Mouse (Mus musculus) kidney, embryonic 14.5 days (tissue): ENCODE measurements around the gene Gpr35. TPM values are rescaled to one million over a fixed set of nuclear protein-coding genes. Genes with fewer than 3 reads are reported as not detected.
"Not testable (repeated sequence)": the region's sequence is repeated elsewhere in the genome, so short reads cannot be mapped to it uniquely, and the experiment has no call there.

Experiments used
- ATAC-seq: fragments of 200-750 bp; cut with Nextera tagmentation; 2 replicates; pipeline ENCODE4 v1.8.0; 2017; ENCODE audit warnings: moderate number of reproducible peaks, mild to moderate bottlenecking, moderate TSS enrichment, moderate library complexity; ENCODE audit not compliant: low FRiP score, low TSS enrichment
- H3K27ac ChIP-seq: fragments of 300-500 bp; sonication (generic); 2 replicates; pipeline ENCODE4 v1.5.1; 2014; ENCODE audit warnings: low read depth, mild to moderate bottlenecking, low read length, moderate library complexity, mixed read lengths
- H3K27me3 ChIP-seq: fragments of 300-500 bp; sonication (generic); 2 replicates; pipeline ENCODE4 v1.6.1; 2014; ENCODE audit warnings: mild to moderate bottlenecking, low read length; ENCODE audit not compliant: control insufficient read depth, insufficient read depth
- H3K36me3 ChIP-seq: fragments of 300-500 bp; sonication (generic); 2 replicates; pipeline ENCODE4 v1.6.1; 2014; ENCODE audit warnings: low read length, mixed read lengths; ENCODE audit not compliant: control insufficient read depth, insufficient read depth
- H3K4me1 ChIP-seq: fragments of 300-500 bp; sonication (generic); 2 replicates; pipeline ENCODE4 v1.6.1; 2014; ENCODE audit warnings: low read length, mixed read lengths; ENCODE audit not compliant: control insufficient read depth, insufficient read depth
- H3K4me2 ChIP-seq: fragments of 300-500 bp; sonication (generic); replicated peaks from 2 replicates; pipeline ENCODE4 v1.6.1; 2014; ENCODE audit warnings: low read depth, mild to moderate bottlenecking, low read length
- H3K4me3 ChIP-seq: fragments of 300-500 bp; sonication (generic); 2 replicates; pipeline ENCODE4 v1.5.1; 2014; ENCODE audit warnings: mild to moderate bottlenecking, low read length
- H3K9ac ChIP-seq: fragments of 300-500 bp; sonication (generic); 2 replicates; pipeline ENCODE4 v1.6.1; 2014; ENCODE audit warnings: low read depth, mild to moderate bottlenecking, low read length, moderate library complexity
- H3K9me3 ChIP-seq: fragments of 300-500 bp; sonication (generic); 2 replicates; pipeline ENCODE4 v1.6.1; 2016; ENCODE audit warnings: low read length; ENCODE audit not compliant: control insufficient read depth
- whole genome bisulfite sequencing: fragments of 180-500 bp; shearing (Covaris S2); extraction: QIAGEN DNeasy Blood & Tissue Kit; methylation state at CpG from one replicate; pipeline ENCODE4 v1.1.7; 2014; 5-methylcytosine and 5-hydroxymethylcytosine counted together
- polyA plus RNA-seq: library from polyadenylated mRNA; unstranded; fragments of >200 nt; fragmentation: Nextera tagmentation; extraction: Ambion mirVana; gene quantifications from 2 replicates; pipeline ENCODE4 v1.2.1, GENCODE M21; 2014

The Gpr35 gene
- polyA plus RNA-seq, 1 experiment from 2014 or later = 0.45 TPM

DNA sequence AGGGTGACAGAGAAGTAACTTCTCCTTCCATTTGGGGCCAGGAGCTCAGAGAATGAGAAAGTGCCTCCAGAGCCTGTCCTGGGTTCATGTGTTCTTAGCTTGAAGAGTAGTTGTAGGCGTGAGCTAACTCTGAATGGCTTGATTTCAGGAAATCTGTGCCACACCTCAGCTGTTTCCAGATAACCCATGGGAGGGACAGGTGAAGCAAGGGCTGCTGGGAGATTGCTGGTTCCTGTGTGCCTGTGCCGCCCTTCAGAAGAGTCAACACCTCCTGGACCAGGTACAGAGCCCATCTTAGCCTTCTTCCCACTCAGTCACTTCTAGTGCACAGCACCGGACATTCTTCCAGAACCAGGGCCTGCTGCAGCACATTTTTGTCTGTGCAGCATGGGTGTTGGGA, 12.9 kb upstream of the Gpr35 start:
- H3K4me3 ChIP-seq = no peak overlapping the region
- H3K27me3 ChIP-seq = no peaks in the 10 kb centered on the region
- H3K36me3 ChIP-seq = peaks cover 45% of the 10 kb centered on the region
- WGBS = 92% methylated on average over 3 of the region's 3 CpGs
- ATAC-seq = no peak
- no peak overlapping the region for H3K4me2 ChIP-seq
- H3K27ac ChIP-seq = no peak overlapping the region
- H3K9me3 ChIP-seq = peaks cover 5% of the 10 kb centered on the region
- peaks cover 20% of the 10 kb centered on the region for H3K4me1 ChIP-seq
- no peak overlapping the region for H3K9ac ChIP-seq

DNA sequence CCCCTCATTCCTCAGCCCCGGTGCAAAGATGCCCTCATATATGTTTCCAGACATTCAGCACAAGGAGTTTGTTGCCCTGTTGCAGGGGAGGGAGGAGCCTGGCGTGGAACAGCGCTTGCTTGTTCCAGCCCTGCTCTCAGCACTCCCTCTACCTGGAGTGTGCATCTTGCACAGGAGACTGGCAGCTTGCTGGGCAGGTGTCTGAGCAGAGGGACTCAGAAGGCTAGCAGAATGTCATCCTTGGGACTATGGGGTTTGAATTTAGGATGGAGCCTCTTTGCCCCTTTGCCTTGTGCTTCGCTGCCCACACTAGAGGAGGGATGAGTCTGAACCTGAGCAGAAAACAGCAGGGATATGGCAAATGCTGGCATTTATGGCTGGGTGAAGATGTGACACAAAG, 10.9 kb upstream of the Gpr35 start:
- 93% methylated on average over 4 of the region's 4 CpGs for WGBS
- H3K4me2 ChIP-seq = no peak overlapping the region
- no peaks in the 10 kb centered on the region for H3K9me3 ChIP-seq
- no peak overlapping the region for H3K4me3 ChIP-seq
- ATAC-seq = no peak
- peaks cover 65% of the 10 kb centered on the region for H3K36me3 ChIP-seq
- H3K9ac ChIP-seq = no peak overlapping the region
- peaks cover 14% of the 10 kb centered on the region for H3K4me1 ChIP-seq
- H3K27me3 ChIP-seq = no peaks in the 10 kb centered on the region
- H3K27ac ChIP-seq = no peak overlapping the region

DNA sequence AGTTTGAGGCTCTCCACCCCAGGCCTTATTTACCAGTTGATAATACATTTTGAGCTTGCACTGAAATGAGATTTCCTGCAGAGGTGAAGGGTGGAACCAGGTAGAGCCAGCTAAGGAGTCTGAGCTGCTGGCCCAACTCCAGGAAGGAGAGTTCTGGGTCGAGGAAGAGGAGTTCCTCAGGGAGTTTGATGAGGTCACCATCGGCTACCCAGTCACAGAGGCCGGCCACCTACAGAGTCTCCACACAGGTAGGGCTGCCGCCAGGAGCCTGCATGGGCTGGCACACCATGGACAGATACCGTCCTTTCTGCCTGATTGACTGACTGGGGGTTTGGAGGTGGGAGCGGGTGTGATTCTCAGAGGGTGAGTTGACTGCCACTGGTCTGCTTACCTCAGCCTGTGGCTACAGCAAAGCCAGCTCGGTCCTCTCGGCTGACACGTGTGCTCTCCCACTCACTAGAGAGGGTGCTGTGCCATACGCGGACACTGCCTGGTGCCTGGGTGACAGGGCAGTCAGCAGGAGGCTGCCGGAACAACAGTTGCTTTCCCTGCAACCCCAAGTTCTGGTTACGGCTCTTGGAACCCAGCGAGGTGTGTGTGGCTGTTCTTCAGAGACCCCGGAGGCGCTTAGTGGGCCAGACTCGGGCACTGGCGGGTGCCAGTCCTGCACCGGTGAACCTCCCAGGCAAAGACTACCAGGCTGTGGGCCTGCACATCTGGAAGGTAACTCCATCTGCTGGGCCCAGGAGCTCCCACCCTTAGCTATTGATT, 7.3 kb upstream of the Gpr35 start:
- H3K4me1 ChIP-seq = no peaks in the 10 kb centered on the region
- no peak for ATAC-seq
- no peaks in the 10 kb centered on the region for H3K27me3 ChIP-seq
- 96% methylated on average over 19 of the region's 19 CpGs for WGBS
- H3K27ac ChIP-seq = no peak overlapping the region
- peaks cover 95% of the 10 kb centered on the region for H3K36me3 ChIP-seq
- H3K4me2 ChIP-seq = no peak overlapping the region
- H3K9me3 ChIP-seq = no peaks in the 10 kb centered on the region
- H3K4me3 ChIP-seq = no peak overlapping the region
- H3K9ac ChIP-seq = no peak overlapping the region

DNA sequence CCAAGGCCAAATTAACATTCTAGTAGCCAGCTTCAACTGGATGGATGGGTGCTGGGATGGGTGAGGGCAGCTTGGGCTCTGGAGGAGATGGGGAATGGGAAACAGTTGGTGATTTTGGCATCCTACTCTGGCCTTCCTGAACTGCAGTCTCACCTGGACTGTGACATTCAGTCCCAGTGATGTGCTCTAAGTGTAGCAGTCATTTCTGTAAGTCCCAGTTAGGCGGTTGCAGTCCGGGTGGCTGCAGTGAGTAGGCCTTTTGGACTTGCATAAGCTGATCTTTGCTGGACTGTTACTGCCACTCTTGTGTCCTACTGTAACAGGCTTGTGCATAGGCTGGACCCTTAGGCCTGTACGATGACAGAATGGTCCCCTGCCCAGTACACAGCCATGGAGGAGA, 2.7 kb upstream of the Gpr35 start:
- H3K9me3 ChIP-seq = no peaks in the 10 kb centered on the region
- H3K27me3 ChIP-seq = no peaks in the 10 kb centered on the region
- no peaks in the 10 kb centered on the region for H3K4me1 ChIP-seq
- H3K27ac ChIP-seq = no peak overlapping the region
- no peak for ATAC-seq
- no peak overlapping the region for H3K9ac ChIP-seq
- WGBS = 97% methylated on average over 3 of the region's 3 CpGs
- no peak overlapping the region for H3K4me3 ChIP-seq
- H3K36me3 ChIP-seq = peaks cover 59% of the 10 kb centered on the region
- H3K4me2 ChIP-seq = no peak overlapping the region

DNA sequence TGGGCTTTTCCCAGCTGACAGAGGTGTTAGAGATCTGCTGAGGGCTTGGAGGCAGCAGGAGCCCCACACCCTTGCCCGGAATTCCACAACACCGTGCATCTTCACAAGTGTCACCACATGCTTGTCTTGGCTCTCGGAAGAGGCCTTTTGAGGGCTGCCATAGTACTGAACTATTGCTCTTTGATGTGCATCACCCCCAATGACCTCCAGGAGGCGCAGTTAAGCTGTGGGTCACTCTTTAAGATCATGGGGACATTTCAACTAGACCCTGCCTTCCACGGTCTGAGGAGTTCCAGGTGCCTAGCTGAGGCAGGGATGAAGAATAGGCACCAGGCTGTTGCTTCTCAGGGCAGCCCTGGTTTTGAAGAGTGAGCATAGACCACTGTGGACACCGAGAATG, 1.2 kb upstream of the Gpr35 start:
- WGBS = 63% methylated on average over 6 of the region's 6 CpGs

DNA sequence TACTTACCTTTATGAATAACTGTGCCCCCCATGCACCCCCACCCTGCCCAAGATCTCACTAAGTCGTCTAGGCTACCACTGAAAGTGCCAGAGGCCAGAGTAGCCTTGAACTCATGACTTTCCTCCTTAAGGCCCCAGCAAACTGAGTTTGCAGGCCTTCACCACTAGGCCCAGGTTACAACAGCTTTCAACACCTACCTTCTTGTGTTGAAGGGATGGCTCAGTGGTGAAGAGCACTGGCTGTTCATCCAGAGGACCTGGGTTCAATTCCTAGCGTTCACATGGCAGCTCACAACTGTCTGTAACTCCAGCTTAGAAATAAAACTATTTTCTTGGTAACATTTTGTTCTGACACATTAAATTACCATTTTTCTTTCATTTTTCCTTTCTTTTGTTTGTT, 3.0 kb downstream of the Gpr35 start:
- H3K36me3 ChIP-seq = peaks cover 4% of the 10 kb centered on the region

More for the DNA sequence above, 1.2 kb upstream of the Gpr35 start:
- H3K9ac ChIP-seq = no peak overlapping the region
- peaks cover 44% of the 10 kb centered on the region for H3K36me3 ChIP-seq
- H3K27me3 ChIP-seq = no peaks in the 10 kb centered on the region
- no peaks in the 10 kb centered on the region for H3K9me3 ChIP-seq
- no peak overlapping the region for H3K27ac ChIP-seq
- ATAC-seq = no peak
- no peaks in the 10 kb centered on the region for H3K4me1 ChIP-seq
- no peak overlapping the region for H3K4me3 ChIP-seq
- no peak overlapping the region for H3K4me2 ChIP-seq

DNA sequence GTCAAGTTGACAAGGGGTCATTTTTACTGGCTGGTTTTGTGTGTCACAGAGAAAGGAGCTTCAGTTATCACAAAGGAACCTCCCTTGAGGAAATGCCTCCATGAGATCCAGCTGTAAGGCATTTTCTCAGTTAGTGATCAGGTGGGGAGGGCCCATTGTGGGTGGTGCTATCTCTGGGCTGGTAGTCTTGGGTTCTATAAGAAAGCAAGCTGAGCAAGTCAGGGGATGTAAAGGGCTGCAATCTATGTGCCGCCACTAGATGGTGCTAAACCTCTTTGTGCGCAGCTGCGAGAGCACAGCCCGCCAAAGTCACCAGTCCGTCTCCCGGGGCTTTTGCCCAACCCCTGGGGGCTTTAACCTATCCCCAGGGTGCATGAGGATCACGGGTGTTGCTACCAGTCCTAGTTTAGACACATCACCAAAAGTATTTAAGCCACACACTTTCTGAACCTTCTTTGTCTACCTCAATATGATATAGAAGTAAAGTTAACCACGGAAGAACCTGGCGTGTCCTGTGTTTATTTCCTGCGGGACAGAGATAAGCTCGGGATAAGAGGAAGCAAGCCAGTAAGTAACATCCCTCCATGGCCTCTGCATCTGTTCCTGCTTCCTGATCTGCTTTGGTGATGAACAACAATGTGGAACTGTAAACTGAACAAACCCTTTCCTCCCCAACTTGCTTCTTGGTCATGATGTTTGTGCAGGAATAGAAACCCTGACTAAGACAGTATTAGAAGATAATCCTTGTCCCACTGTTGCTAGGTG, 6.1 kb downstream of the Gpr35 start:
- H3K4me3 ChIP-seq, H3K27me3 ChIP-seq, H3K36me3 ChIP-seq, ATAC-seq, H3K27ac ChIP-seq, H3K9me3 ChIP-seq, H3K4me1 ChIP-seq, H3K4me2 ChIP-seq: not testable (repeated sequence)
- 8% methylated on average over 11 of the region's 11 CpGs for WGBS
- 0 out of 2 replicates have a peak overlapping the region, but pooled peaks have one; percentile 23 for H3K9ac ChIP-seq

More for the DNA sequence above, 3.0 kb downstream of the Gpr35 start:
- H3K4me2 ChIP-seq = no peak overlapping the region
- WGBS = 67% methylated on average over 2 of the region's 2 CpGs
- ATAC-seq = no peak
- no peaks in the 10 kb centered on the region for H3K27me3 ChIP-seq
- no peak overlapping the region for H3K9ac ChIP-seq
- no peaks in the 10 kb centered on the region for H3K4me1 ChIP-seq
- no peak overlapping the region for H3K4me3 ChIP-seq
- H3K27ac ChIP-seq = no peak overlapping the region
- H3K9me3 ChIP-seq = no peaks in the 10 kb centered on the region

DNA sequence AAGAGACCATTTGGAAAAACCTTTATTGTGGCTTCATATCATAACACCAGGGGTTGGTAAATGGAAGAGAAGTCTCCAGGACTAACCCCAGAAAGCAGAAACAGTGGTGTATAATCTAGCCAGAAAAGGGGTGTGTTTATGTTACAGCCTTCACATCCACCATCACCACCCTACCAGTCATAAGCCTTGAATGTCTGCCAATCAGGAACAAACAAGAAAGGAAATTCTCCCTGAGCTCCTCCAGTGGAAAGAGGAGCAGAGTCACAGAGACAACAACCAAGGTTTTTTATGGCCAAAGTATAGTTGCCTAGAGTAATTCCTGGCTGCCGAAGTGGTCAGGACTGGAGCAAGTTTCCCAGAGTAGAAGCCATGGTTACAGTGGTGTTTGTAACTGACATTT, 8.3 kb downstream of the Gpr35 start:
- Histone ChIP-seq H3K9ac (no peak overlapping the region), H3K27ac (no peak overlapping the region), H3K9me3 (no peaks in the 10 kb centered on the region), H3K36me3 (no peaks in the 10 kb centered on the region), H3K4me2 (no peak overlapping the region), H3K4me3 (no peak overlapping the region), H3K4me1 (no peaks in the 10 kb centered on the region), H3K27me3 (no peaks in the 10 kb centered on the region)
- WGBS = 60% methylated on average over 1 of the region's 1 CpGs
- ATAC-seq = no peak

DNA sequence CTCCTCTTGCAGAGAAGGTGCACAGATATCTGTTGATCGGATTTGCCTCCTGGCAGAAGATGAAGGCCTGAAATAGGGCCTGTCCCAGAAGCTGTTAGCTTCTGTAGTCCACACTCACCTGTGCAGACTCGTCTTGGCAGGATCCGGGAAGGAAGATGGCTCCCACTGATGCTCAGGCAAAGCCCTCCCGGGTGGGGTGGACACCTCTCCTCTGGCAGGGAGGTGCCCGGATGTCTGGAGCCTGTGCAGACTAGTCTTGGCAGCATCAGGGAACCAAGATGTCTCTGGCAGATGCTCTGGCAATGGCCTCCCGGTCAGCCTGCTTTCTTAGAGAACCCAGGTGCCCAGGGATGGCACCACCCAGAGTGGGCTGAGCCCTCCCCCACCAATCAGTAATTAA, 20.1 kb downstream of the Gpr35 start:
- H3K4me3 ChIP-seq, H3K4me2 ChIP-seq, H3K9ac ChIP-seq, H3K27ac ChIP-seq, H3K9me3 ChIP-seq, H3K27me3 ChIP-seq, ATAC-seq, H3K4me1 ChIP-seq, H3K36me3 ChIP-seq: not testable (repeated sequence)
- 86% methylated on average over 6 of the region's 6 CpGs for whole genome bisulfite sequencing
